Mouse (Mus musculus) ES-E14 (cell line): ENCODE measurements at regions not wholly inside any gene's neighbourhood (a gene's known extent, or its start where the extent isn't known, plus 50 kb on each side); places are given as distances from the start of the nearest gene placed in this dataset.

Source experiments
- DNase-seq: peaks from one replicate; pipeline ENCODE4 v3.0.0-alpha.2; 2013; ENCODE audit warnings: low read depth, low spot score
- H3K27ac ChIP-seq: 2 replicates; pipeline ENCODE4 v1.5.1; 2012; ENCODE audit warnings: low read depth, mild to moderate bottlenecking, low read length, moderate library complexity, mixed read lengths; ENCODE audit not compliant: poor library complexity, insufficient read depth, severe bottlenecking
- H3K36me3 ChIP-seq: 2 replicates; pipeline ENCODE4 v1.6.1; 2012; ENCODE audit warnings: mild to moderate bottlenecking, low read length, moderate library complexity, mixed read lengths; ENCODE audit not compliant: control insufficient read depth, poor library complexity, insufficient read depth, severe bottlenecking
- H3K4me1 ChIP-seq, 2 experiments: fragments of 150-350 bp in 1 of 2; sonication (generic) in 1 of 2; 2 replicates each; pipeline ENCODE4 v1.6.1; 2012; ENCODE audit warnings: low read length in 2 of 2, mild to moderate bottlenecking in 1 of 2, mixed read lengths in 1 of 2; ENCODE audit not compliant: control insufficient read depth in 2 of 2, insufficient read depth in 2 of 2, poor library complexity in 1 of 2
- H3K4me3 ChIP-seq, 2 experiments: fragments of 150-350 bp in 1 of 2; sonication (generic) in 1 of 2; 2 replicates each; pipeline ENCODE4 v1.5.1; 2012; ENCODE audit warnings: low read length in 2 of 2, low read depth in 1 of 2, mild to moderate bottlenecking in 1 of 2, mixed read lengths in 1 of 2; ENCODE audit not compliant: insufficient read depth in 1 of 2, poor library complexity in 1 of 2, severe bottlenecking in 1 of 2
- H3K9ac ChIP-seq: 2 replicates; pipeline ENCODE4 v1.6.1; 2012; ENCODE audit warnings: low read depth, mild to moderate bottlenecking, low read length, mixed read lengths; ENCODE audit not compliant: poor library complexity, insufficient read depth, severe bottlenecking
- H3K9me3 ChIP-seq: fragments of 150-350 bp; sonication (generic); 2 replicates; pipeline ENCODE4 v1.6.1; 2012; ENCODE audit warnings: low read depth, mild to moderate bottlenecking, low read length; ENCODE audit not compliant: control insufficient read depth, insufficient read depth
- CHD2 ChIP-seq: IDR thresholded peaks from 2 replicates; pipeline ENCODE4 v1.6.1; 2014; ENCODE audit warnings: mild to moderate bottlenecking, low read depth, low read length, inconsistent platforms
- HCFC1 ChIP-seq: IDR thresholded peaks from 2 replicates; pipeline ENCODE4 v1.6.1; 2012; ENCODE audit warnings: low read length, inconsistent platforms, borderline replicate concordance; ENCODE audit not compliant: insufficient read depth
- MAFK ChIP-seq: IDR thresholded peaks from 2 replicates; pipeline ENCODE4 v1.6.1; 2014; ENCODE audit warnings: mild to moderate bottlenecking, low read depth, low read length, inconsistent platforms; ENCODE audit not compliant: insufficient read depth
- ZC3H11A ChIP-seq: IDR thresholded peaks from 2 replicates; pipeline ENCODE4 v1.6.1; 2012; ENCODE audit warnings: low read depth, mild to moderate bottlenecking, inconsistent platforms, low read length, borderline replicate concordance
- ZNF384 ChIP-seq: IDR thresholded peaks from 2 replicates; pipeline ENCODE4 v1.6.1; 2012; ENCODE audit warnings: low read depth, low read length, inconsistent platforms
- in situ Hi-C, 2 experiments: fragments of 600-800 bp; cut with MboI; formaldehyde crosslinking; loops; one replicate each; pipeline ENCODE4 v1.15.1; 2025; ENCODE audit warnings: low sequenced_read_pairs in 2 of 2, inconsistent platforms in 1 of 2; ENCODE audit not compliant: unreplicated experiment in 2 of 2

GRCm38 (mm10) chr2:34033212-34033611 is 145.5 kb upstream of the Mvb12b start:
- 0 out of 4 replicates have a peak, but pooled peaks cover 0 to 2% of the 10 kb centered on the region in 2 experiments for H3K4me1 ChIP-seq
- H3K27ac ChIP-seq: no peak overlapping the region
- no peak for DNase-seq
- in situ Hi-C loops: no loop called here
- H3K9me3 ChIP-seq: no peaks in the 10 kb centered on the region
- H3K36me3 ChIP-seq: no peaks in the 10 kb centered on the region
- no peak overlapping the region for H3K4me3 ChIP-seq
- TF ChIP-seq CHD2 (no peak), ZC3H11A (no peak), ZNF384 (no peak), MAFK (no peak), HCFC1 (no peak)
- no peak overlapping the region for H3K9ac ChIP-seq

GRCm38 (mm10) chr2:34031421-34031820 is 143.7 kb upstream of the Mvb12b start:
- Histone ChIP-seq H3K9ac (no peak overlapping the region), H3K36me3 (no peaks in the 10 kb centered on the region), H3K27ac (no peak overlapping the region), H3K4me3 (no peak overlapping the region), H3K4me1 (peaks cover 0 to 11% of the 10 kb centered on the region in 2 experiments; a peak in 2 of 4 replicates), H3K9me3 (no peaks in the 10 kb centered on the region)
- DNase-seq: no peak
- no peak for TF ChIP-seq ZC3H11A
- TF ChIP-seq HCFC1: no peak
- in situ Hi-C loops: no loop called here

DNA sequence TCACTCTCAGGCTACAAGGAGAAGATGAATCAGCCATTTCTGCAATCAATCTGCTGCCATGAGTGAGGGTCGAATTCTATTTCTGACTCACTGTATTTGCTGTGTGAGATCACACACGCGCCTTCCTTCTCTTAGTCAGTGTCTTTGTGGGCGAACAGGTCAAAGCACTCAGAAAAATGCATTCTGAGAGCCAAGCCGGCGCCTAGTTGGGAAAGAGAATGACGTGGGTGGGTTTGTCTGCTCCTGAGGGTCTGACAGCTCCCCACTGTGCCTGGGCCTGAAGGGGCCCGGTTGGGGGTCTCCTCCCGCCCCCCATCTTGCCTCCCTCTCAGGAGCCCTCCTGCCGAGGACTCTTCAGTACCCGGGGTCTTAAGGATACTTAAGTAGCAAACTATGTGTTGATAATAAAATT is 143.3 kb upstream of the Mvb12b start:
- Histone ChIP-seq H3K36me3 (no peaks in the 10 kb centered on the region), H3K9me3 (no peaks in the 10 kb centered on the region), H3K9ac (no peak overlapping the region), H3K4me3 (no peak overlapping the region), H3K27ac (no peak overlapping the region), H3K4me1 (peaks cover 0 to 14% of the 10 kb centered on the region in 2 experiments; a peak in 2 of 4 replicates)
- no peak for DNase-seq
- in situ Hi-C loops: no loop called here
- TF ChIP-seq MAFK: no peak
- no peak for TF ChIP-seq ZNF384
- no peak for TF ChIP-seq CHD2
- no peak for TF ChIP-seq ZC3H11A
- TF ChIP-seq HCFC1: no peak

DNA sequence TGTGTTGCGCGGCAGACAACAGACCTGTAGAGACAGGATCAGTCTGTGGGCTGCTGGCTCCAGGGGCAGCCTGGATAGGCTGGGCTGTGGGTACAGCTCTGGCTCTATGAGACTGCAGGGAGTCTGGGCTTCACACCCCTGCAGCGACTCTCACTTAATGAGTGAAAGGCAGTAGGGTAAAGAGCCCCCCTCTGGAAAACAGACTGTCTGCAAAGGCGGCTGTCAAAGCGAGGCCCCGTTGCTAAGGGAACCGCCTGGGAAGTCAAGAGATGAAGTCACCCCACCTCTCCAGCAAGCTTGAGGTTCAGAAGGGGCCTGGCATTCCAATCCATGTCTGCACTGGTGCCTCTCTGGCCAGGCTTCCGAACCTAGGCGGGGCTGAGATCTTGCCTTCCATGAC is 139.7 kb upstream of the Mvb12b start:
- Histone ChIP-seq H3K4me1 (peaks cover 0 to 15% of the 10 kb centered on the region in 2 experiments; a peak in 2 of 4 replicates), H3K4me3 (no peak overlapping the region), H3K9me3 (no peaks in the 10 kb centered on the region), H3K36me3 (no peaks in the 10 kb centered on the region), H3K9ac (no peak overlapping the region), H3K27ac (no peak overlapping the region)
- in situ Hi-C loops: no loop called here
- TF ChIP-seq CHD2 (no peak), MAFK (no peak), ZNF384 (no peak), HCFC1 (no peak), ZC3H11A (no peak)
- DNase-seq: no peak

DNA sequence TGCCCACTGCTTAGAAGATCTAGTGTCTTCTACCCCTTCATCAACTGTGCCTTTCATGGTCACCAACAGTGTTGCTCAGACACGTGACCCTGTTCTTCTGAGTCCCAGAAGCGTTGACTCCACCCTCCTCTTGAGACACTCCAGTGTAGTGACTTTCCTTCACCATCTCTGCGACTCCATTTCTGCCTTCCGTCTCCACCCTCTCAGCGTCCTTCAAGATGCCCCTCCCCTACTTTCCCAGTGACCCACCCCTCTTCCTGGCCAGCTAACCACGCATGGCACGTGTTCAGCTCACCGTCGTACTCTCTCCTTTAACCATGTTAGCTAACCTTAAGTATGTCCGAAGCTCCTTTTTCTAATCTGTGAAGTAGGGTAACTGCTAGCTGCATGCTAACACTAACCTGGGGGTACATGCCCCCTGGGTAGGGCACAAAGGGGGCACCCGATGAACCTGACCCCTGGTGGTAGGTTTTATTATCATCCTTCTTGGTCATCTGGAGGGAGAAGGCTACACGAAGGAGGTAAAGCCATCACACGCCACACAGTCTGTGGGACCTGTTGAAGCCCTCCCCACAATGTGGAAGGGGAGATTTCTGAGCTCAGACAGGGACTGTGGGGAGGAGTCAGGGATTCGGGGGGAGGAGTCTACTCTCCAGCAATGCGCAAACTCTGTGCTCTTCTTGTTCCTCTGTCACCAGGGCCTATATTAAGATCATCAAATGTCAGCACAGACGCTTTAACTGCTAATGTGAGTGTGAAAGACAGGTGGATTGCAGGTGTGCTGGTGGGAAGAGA is 139.0 kb upstream of the Mvb12b start:
- H3K9me3 ChIP-seq: no peaks in the 10 kb centered on the region
- no peak overlapping the region for H3K9ac ChIP-seq
- no peak overlapping the region for H3K27ac ChIP-seq
- no peak overlapping the region for H3K4me3 ChIP-seq
- in situ Hi-C loops: no loop called here
- H3K4me1 ChIP-seq: peaks cover 0 to 15% of the 10 kb centered on the region in 2 experiments; a peak in 2 of 4 replicates
- H3K36me3 ChIP-seq: no peaks in the 10 kb centered on the region
- DNase-seq: no peak
- no peak for TF ChIP-seq ZNF384
- no peak for TF ChIP-seq MAFK
- TF ChIP-seq ZC3H11A: no peak
- TF ChIP-seq CHD2: no peak
- no peak for TF ChIP-seq HCFC1
